Mouse (Mus musculus): ENCODE results near the gene Fam49a. TPM values are rescaled to one million over a fixed set of nuclear protein-coding genes. Genes with fewer than 3 reads are reported as not detected.
"Not testable (repeated sequence)": the region's sequence is repeated elsewhere in the genome, so short reads cannot be mapped to it uniquely, and the experiment has no call there.

The Fam49a gene
- total RNA-seq (2015) (55.9 and 61.4 TPM in 2 replicates), total RNA-seq (2017) (59.8 and 63.4 TPM in 2 replicates)

DNA sequence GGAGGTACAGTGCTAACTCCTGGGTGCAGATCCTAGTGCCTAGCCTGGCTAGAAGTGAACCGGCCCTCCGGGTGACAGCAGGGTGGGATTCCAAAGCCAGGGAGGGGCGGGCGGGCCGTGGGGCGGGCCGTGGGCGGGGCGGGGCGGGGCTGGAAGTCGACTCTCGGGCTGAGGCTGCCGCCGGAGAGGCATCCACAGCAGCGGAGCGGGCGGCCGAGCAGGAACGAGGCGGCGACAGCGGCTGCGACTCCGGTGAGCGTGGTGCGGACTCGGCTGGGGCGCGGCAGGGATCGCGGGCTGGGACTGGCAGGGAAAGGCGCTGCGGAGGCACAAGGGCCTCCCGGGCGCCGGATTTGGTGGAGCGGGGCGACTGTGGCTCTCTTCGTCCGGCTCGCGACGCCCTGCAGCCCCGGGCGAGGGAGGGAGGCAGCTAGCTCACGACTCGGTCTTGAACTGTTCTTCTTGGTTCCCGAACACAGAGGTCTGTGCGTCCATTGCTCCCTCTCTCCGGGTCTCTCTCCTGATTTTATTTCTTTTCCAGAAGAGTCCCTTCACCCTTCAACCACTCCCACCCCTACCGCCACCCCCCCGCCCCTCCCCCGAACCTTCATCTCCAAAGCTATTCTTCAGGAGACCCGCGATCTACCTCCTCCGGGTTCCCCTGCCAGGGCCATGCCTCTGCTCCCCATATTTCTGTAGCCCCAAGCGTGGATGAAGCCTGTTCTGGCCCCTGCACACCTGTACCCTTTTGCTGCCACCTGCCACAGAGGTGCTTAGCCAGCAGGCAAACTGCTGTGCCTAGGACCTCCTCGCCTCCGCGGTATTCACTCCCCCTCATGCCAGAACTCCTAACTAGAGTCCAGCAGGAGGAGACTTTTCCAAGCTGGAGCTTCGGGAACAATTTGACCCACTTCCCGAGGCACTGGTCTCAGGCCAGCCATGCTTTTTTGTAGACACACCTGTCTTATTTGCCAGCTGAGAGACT is at the start of gene Fam49a:
Gene Fam49a, plus strand, starts transcription at position 153 of the 985 bp plus-strand sequence.
- peak; percentile 80 for ATAC-seq (ENCODE audit: poor library complexity, severe bottlenecking)

DNA sequence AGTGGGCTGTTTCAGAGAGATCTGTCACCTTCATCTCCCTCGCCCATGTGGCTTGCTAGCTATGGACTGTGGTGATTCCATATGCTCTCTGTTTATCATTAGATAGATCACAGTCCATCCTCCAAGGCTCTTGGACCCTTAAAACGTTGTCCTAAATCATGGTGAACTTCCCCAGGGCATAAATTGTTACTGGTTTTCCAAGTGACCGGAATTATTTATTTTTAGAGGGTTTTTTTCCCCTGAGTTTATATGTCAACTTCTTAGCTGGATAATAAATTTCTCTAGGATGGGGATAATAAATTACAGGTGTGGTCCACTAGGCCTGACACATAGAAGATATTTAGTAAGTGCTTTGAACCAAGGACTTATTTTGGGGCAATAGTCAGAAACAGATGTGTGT is 48.4 kb upstream of the Fam49a start:
- ATAC-seq (ENCODE audit: poor library complexity, severe bottlenecking): no peak

DNA sequence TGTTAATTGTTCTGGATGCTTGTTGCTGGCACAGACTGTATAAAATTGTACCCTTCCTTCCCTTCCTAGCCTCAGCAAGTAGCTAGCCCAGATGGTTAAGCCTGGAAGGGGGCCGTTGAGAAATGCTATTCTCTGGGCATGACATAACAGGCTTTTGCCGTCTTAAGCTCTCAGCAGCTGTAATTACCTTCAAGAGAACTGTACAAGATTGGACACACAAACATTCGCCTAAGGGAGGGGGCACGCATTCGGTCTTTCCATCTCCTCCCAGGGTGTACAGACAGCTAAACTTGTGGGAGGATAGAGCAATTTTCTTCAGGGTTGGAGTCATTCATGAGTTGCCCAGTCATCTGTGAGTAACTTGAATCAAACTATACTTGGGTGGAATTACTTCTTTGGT is 43.0 kb upstream of the Fam49a start:
- no peak for ATAC-seq (ENCODE audit: poor library complexity, severe bottlenecking)

DNA sequence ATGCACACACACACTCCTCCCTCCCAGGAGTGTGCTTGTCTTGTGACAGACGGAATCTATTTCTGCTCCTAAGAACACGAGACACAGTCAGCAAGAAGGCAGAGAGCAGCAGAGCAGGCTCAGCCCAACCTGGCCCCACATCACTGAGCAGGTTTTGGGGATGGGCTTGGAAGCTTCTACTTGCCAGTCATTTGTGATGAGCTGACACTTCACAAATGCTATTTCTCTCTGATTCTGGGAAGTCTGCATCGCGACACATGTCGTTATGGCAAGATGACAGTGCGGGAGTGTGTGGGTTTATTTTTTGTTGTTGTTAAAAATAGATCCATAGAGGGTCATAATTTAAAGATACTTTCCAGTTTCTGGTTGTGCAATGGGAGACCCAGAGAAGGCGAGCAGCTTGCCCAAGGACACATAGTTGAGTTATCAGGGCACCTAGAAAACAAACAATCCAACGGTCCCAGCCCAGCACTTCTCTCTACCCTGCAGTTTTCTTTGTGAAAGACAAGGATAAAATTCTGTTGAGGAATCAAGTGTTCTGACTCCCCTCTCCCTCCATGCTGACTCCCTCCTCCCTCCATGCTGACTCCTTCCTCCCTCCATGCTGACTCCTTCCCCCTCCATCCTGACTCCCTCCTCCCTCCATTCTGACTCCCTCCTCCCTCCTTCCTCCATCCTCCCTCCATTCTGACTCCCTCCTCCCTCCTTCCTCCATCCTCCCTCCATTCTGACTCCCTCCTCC is 41.0 kb upstream of the Fam49a start:
- no peak for ATAC-seq (ENCODE audit: poor library complexity, severe bottlenecking)

DNA sequence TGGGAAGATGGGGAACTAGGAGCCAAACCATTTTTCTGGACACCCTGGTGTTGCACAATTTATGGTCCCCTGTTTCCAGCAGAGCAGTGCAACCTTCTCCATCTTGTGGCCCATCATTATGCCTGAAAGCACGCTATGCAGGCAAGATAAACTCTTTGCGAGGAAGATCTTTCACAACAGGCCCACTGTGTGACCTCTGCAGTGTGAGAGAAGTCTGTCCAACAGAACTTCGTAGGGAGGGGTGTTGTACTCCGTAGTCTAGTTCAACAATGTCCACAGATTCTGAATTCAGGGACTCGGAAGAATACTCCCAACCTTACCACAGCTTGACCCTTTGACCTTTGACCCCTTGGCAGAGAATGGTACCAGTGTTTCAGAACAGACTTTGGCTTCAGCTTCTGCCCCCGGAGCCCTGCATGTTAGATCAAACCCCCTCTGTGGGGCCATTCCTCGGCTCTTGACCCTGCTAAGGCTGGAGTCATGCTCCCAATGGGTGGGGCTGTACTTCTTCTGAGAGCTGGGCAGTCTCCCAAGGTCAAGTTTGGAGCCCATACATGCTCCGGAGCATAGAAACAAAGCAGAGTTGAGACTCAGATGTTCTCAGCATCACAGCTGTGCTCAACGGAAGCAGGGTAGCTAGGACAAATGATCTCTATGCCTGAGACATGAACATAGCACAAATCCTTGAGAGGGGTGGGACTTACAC is 39.2 kb upstream of the Fam49a start:
- peak; percentile 11; the same call in 1 of the 2 replicates for ATAC-seq (ENCODE audit: poor library complexity, severe bottlenecking)

DNA sequence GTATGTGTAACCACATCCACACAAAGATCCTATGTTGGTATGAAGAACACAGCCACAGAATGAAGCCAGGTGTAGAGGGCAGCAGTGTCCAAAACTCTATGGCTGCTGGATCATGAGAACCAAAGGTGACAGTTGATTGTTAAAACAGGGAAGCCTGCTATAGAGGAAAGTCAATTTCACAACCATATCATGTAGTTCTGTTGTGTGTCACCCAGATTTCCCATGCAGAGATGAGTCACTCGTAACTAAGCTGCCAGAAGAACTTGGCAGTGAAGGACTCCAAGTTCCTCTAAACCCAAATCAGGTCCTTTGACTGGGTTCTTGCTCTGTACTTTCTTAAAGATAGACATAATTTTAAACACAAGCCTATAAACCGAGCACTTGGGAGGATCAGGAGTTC is 38.6 kb upstream of the Fam49a start:
- ATAC-seq (ENCODE audit: poor library complexity, severe bottlenecking): peak; percentile 85

DNA sequence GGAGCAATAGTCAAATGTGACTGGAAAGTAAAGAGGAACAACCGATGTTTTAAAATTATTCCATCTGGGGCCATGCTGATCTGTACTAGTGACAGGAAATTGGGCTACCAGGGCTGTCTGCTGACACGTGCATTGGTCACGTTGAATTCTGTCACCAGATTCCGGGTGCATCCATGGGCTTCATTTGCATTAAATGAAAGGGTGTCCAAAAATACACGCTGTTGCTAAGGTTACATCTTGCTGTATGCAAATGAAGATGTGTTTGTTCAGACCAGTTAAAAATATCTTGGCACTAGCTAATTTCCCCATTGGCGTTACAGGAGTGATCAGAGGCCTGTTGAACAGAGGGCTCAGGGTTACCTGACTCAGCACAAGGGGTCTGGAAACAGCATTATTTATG is 36.2 kb upstream of the Fam49a start:
- ATAC-seq (ENCODE audit: poor library complexity, severe bottlenecking): no peak

DNA sequence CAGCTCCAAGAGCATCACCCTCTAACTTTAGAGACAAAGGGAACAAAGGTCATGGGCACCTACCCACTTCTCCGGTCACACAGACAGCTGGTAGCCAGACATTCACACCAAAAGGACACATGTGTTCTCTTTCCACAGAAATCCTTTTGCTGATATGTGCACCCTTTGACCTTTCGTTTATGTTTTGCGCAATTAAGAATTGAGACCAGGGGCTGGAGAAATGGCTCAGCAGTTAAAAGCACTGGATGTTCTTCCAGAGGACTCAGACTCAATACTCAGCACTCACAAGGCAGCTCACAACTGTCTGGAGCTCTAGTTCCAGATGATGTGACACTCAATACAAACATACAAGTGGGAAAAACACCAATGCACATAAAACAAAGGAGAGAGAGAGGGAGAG is 34.3 kb upstream of the Fam49a start:
- ATAC-seq (ENCODE audit: poor library complexity, severe bottlenecking): no peak

DNA sequence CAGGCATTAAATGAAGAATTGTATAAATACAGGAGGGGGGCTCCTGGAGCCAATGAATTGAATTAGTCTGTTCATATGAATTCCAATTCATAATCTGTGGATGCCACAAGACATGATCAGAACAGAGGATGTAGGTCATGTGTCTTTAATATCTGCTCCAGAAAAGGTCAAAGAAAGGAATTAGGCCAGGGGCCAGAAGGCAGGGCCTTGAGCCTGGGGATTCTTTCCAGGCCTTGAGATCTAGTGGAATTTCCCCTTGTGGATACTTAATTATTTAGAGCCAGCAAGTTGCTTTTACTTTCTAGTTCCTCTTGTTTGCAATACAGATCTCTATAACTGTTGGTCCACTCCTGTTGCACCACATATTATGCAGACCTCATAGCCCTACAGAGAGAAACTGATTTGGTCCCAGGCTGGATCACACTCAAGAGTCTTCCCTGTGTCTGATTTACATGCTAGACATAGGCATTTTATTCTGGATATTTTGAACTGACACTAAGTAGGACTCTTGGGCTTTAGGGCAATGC is 31.8 kb upstream of the Fam49a start:
- ATAC-seq (ENCODE audit: poor library complexity, severe bottlenecking): peak; percentile 92

DNA sequence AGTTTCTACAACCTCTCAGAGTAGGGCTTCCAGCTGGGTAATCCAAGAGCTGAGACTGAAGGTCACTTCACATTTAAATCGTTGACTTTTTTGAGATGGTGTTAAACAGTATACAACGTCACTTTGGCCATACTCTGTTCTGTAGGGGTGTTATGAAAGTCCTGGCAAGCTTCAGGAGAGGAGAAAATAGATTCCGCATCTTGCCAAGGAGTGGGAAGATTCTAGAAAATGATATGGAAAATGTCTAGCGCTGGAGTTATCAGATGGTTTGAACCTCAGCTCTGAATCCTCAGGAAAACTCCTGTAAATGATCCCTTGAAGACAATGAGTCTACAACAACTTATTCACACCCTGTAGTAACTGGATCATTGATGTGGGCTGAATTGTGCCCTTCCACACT is 29.8 kb upstream of the Fam49a start:
- ATAC-seq (ENCODE audit: poor library complexity, severe bottlenecking): no peak

DNA sequence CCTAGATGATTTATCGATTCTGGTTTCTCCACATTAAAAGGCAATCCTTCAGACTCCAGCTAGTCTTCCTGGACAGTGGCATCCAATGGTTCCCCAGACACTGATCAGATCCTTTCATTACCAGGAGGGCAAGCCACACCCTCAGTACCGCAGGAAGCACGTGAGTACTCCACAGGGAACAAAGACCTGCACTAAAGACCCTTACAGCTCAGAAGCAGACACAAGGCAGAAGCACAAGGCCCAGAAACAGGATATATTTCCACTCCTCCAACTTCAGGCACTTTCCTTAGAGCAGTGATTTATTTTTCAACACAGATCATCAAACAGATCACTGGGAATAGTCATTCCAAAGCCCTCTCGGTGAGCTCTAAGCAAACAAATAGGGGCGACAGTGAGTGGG is 25.0 kb upstream of the Fam49a start:
- ATAC-seq (ENCODE audit: poor library complexity, severe bottlenecking): no peak

DNA sequence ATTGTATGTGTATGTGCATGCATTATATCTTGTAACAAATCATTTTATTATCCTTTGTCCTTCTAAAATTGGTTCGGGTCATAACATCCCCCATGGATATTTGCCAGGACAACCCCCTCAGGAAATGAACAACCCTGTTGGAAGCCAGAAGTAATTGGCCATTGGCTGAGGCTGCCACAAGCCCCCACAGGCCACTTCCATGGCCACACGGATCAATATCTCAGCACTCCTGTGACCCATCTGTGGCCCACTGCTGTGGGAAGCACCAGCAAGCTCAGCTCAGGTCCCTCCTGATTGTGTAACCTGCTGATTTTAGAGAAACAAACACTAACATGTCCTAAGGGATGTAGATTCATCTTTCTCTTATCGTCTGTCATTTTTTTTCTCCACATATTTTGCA is 22.4 kb upstream of the Fam49a start:
- ATAC-seq (ENCODE audit: poor library complexity, severe bottlenecking): no peak

DNA sequence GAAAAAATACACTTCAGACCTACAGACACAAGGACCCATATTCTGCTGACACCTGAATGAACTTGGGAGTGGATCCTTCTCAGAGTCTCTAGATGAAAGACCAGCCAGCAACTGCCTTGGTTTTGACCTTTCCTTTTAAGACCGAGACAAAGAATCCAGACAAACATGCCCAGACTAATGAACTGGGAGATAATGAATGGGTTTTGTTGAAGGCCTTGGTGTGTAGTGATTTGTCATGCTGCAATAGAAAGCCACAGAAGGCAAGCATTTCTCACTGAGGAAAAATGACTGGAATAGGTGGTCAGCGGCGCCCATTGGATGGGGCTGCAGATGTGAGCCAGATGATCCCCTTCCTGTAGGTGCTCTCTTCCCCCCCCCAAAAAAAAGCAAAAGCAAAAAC is 18.8 kb upstream of the Fam49a start:
- ATAC-seq (ENCODE audit: poor library complexity, severe bottlenecking): no peak

DNA sequence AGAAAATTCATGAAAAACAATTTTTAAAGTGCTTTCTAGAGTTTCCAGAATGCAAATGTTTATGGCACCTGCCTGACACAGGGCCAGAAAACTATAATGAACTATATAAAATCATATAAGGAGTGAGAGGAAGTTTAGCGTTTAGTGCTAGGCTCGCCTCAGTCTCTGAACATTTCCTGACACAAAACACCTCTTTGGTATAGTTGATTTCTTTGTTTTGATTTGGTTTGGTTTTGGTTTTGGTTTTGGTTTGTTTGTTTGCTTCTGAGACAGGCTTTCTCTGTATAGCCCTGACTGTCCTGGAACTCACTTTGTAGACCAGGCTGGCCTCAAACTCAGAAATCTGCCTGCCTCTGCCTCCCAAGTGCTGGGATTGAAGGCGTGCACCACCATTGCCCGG is 14.9 kb upstream of the Fam49a start:
- ATAC-seq (ENCODE audit: poor library complexity, severe bottlenecking): not testable (repeated sequence)

DNA sequence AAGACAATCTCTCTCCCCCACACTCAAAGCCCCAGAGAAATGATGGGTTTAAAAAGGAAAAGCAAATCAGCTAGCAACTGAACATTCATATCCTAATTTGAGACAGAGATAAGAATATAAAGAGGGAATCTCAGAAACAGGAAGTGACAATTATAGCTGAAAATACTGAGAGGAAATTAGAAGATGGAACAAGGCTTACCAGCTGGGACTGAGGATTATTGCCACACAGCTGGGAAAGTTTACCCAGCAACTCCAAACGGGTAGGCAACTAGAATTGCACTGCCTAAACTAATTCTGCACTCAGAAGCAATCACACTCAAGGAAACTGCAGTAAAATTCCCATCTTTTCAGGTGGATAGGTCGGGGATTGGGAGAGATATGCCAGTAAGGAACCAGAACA is 12.4 kb upstream of the Fam49a start:
- peak; percentile 90 for ATAC-seq (ENCODE audit: poor library complexity, severe bottlenecking)

DNA sequence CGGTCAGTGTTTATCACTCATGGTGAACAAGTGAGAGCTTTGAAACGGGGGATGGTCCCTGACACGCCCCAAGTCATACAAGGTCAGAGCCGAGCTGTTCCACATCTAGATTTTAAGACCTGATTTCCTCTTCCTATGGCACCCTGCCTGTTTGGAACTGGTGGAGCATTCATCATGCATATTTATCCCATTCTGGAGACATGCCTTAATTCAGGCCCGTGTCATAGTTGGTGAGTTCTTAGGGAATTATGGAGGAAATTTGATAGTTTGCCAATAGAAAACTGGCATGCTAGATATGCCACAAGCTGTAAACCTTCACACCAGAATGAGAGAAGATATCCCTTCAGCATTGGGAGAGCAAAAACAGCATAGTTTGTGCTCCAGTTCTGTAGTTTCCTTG is 8.4 kb upstream of the Fam49a start:
- ATAC-seq (ENCODE audit: poor library complexity, severe bottlenecking): no peak

DNA sequence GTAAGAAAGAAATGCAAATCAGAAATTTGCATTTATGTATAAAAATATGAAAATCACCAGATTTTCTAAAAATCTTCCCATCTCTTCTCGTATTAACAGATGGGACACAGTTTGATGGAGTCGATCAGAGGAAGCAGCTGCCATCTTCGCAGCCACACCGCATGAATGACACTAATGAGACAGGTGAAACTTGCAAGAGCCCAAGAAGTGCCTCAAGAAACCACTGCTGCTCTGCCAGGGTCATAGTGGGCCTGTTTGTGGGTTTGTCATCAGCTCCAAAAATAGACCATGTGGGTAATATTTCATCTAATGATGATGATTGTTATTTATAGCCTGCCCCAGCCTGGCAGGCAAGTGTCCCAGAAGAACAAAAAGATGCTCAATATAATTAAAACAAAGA is 7.8 kb upstream of the Fam49a start:
- no peak for ATAC-seq (ENCODE audit: poor library complexity, severe bottlenecking)

DNA sequence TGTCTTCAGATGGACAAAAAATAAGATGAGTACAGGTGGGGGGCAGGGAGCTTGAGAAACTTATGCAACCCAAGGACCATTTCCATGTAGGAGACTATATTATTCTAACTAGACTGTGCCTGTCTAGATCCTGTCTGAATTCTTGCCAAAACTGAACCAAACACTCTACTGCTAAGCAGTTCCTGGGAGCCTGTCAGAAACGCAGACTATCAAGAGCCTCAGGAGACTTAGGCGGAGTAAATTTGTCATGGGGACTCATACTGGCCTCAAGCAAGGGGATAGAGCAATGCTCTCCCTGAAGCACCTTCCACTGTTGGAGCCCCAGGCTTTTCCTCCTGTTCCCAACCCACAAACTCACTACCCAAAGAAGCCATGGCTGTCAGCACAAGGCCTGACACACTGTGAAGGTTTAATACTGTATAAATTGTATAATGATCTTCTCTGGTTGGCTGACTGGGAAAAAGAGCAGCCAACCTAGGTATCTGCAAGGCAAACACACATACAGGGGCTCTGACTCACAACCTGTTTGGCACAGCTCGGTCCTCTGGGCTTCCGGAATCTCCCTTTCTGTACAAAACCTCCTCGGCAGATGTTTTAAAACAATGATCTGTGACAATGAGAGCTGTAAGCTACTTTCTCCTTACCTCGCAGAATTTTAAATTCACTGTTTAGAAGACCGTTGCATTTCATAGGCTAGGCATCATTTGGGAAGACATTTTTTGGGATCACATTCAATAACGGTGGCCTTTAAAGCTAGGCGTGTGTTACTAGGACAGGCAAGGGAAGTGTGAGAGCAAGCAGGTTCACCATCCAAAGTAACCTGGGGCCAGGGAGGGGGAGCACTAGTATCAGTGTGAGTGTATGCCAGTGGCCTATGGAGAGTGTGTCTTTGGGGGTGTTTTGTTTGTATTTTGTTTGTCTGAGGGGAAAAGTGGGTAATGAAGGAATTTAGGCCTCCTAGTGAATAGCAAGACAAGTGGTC is 669 bp upstream of the Fam49a start:
- no peak for ATAC-seq (ENCODE audit: poor library complexity, severe bottlenecking)

DNA sequence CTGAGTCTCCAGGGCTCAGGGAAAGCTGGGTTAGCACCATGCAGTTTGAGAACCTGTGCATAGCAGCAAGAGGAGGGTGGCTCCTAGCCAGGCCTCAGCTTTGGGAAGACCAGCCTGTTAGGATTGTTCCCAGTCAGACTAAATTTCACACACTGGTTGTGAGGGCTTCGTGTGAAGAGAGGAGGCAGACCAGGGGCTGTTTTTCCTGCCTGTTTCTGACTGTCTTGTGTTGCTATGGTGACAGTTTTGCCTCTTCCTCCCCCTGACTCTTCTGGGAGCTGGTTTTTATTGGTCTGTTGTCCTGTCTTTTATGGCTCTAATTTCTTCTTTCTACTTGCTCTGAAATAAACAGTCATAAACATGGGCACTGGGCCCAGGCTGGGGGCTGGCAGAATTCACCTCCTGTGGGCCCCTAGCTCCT is 1.4 kb downstream of the Fam49a start:
- ATAC-seq (ENCODE audit: poor library complexity, severe bottlenecking): no peak

DNA sequence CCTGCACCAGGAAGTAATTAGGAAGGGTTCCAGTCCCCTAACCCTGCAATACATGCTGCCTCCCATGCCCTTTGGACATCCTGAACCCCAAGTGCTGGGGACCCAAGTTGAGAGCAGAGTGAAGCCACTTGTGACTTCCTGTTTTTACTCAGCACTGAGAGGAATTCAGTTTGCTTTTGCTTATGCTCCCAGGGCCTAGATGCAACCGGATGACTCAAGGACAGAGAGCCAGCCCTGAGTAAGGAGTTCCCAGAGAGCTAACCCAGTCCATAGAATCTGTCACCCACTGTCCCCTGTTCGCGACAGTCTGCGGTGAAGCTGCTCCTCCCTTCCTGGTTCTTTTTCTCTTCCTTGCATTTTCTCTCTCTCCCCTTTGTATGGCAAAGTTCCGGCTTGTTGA is 2.2 kb downstream of the Fam49a start:
- peak; percentile 79 for ATAC-seq (ENCODE audit: poor library complexity, severe bottlenecking)

Data from megakaryocyte, adult 5-6 weeks (primary cell).